Mouse (Mus musculus) cerebellum, adult 18-20 months (tissue): ENCODE data around the gene Ctcfl.
"Not testable (repeated sequence)": the region's sequence is repeated elsewhere in the genome, so short reads cannot be mapped to it uniquely, and the experiment has no call there.

Experiments used
- DNase-seq, 2 experiments: peaks; one replicate each; pipeline ENCODE4 v3.0.0; 2021

Gene Ctcfl

DNA sequence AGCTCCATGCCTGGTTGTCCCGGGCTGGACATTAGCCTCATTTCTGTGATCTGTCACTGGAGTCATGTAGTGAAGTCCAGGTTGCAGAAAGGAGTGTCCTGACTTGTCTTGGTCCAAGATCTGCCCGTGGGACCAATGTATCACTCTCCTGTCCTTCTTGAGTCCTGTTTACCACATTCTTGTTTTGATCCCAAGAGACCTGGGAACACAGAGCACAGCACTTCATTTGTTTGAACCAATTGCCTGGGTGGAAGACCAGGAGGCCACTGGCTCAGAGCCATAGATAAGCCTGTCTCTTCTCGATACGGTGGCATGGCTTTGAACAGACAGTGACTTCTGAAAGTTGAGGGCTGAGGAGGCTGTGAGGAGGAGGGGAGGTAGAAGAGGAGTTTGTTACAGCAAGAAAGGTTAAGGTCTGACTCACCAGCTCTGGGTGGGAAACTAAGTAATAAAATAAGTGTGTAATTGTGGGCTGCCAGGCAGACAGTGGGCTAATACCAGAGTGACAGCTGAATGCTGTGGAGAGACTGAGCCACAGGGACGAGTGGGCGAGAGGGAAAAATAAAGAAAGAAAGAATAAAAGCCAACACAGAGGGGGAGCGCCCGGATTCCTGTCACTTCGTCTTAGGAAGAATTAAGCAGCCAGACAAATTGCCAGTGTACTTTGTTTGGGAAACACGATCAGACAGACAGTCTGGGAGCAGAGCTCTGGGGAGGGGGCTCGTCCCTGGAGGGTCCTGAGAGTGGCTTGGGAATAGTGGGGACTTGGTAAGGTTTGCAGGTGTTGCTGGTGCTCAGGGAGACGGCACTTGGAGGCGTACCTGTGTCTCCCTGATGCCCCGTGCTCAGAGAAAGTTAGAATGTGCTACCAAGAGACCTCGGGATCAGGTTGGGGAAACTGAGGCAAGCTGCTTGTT, 19.3 kb upstream of the Ctcfl start:
- no peak for DNase-seq

DNA sequence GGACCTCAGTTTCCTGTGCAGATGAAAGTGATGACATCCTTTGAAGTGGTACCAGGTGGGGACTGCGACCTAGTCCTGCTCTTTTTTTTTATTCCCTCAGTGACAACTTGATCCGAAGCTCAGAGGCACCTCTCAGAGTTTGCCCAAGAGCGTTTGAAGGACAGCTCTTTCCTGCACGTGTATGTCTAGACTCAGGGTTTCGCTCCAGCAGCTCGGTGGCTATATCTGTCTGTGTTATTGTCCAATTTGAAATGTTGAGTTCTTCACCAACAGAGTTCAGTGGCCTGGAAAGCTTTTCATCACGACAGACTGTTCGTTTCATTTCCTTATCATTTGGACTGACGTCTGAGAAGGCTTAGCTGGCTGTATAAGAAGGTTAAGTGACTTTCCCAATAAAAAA, 15.4 kb upstream of the Ctcfl start:
- no peak for DNase-seq

DNA sequence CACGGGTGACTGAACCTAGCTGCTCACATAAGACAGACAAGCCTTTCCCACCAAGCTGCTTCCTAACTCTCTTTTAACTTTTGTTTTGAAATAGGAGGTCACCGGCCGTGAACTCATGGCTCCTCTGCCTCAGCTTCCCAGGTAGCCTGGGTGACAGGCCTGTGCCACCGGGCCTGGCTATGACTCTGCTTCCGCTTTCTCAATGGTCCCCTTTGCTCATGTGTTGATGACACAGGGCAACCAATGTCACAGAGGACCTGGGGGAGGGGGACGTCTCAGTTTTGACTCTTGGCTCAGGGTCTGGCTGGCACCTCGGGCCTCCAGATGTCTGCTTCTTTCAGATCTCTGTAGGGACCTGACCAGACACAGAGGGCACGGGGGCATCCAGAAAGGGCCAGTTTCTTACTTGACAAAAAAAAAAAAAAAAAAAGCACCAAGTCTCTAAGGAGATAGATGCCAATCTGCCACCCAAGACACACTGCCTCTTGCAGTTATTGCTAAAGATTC, 13.5 kb upstream of the Ctcfl start:
- DNase-seq, result no peak

DNA sequence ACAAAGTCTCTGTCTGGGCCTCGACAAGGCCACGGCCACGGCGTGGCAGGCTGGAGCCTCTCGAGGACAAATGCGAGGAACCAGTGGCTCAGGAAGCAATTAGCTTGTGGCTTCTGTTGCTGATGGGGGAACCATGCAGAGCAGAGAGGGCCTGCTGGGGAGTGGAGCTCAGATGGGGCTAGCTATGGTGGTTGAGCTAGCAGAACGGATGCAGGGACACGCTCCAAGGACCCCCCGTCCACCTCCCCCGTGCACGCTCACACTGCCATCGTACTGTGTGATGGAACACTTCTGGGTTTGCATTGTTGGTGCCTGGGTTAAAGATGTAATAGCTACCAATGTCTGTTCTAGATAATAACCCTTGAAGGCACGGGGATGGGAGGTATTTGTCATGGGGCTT, 12.9 kb upstream of the Ctcfl start:
- DNase-seq, result no peak

DNA sequence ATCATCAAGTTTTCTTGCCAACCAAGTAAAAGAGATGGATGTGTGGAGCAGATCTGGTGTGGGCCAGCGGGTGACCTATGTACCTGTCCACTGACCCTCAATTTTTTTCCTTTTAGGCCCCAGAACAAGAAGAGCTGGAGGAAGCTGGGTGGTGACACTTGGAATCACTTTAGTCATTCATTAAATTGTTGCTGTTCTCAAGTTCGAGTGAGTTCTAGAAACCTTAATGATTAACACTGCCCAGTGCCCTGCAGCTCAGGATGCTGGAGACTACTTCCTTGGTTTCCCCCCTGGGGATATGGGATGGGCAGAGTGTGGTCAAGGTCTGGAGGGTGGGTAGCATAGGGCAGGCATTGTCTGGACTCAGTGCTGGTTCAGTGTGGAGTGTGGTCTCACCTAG, 9.8 kb upstream of the Ctcfl start:
- no peak for DNase-seq

DNA sequence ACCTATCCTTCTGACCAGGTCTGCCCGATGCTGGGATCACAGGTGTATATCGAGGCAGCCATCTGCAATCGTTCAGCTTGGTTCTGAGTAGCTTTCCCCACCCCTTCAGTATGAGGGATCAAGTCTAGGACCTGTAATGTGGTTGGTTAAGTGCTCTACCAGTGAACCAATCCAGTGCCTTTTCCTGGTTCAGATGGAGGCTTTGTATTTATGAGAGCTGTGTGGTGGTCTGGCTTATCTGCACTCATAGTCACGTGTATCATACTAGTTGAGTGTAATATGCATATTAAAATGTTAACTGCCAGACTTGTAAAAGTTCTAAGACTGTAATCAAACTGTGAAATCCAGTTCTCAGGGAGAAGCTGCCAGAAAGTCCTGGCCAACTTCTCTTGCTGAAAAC, 7.1 kb upstream of the Ctcfl start:
- no peak for DNase-seq

DNA sequence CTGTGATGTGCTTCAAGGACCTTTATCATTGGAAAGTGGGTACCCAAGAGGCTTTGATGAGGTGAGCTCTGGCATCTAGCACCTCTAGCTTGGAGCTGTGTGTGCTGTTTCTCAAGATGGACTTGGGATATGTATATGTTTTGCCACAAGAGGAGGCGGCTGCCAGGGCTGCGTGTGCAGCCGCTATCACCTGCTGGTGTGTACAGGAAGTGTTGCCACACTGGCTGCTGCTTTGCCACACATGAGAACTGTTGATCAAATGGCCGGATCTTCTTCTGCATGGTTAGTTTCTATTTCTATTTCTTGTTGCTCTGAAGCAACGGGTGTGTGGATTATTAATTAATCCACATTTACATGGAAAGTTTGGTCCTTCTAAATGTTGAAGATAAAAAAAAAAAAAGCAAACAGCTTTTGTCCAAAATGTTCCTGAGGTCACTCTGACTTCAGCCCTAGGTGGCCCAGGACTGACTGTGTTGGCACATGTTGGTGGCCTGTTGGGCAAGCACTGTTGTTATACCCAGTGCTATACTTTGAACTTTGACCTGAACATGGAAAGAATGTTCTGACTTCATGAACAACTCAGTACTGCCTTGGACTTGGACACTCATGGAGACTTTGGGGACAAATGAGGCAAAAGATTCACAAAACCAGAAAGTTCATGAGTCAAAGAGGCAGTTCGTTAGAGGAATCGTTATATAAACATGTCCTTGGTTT, 4.9 kb upstream of the Ctcfl start:
- no peak for DNase-seq

DNA sequence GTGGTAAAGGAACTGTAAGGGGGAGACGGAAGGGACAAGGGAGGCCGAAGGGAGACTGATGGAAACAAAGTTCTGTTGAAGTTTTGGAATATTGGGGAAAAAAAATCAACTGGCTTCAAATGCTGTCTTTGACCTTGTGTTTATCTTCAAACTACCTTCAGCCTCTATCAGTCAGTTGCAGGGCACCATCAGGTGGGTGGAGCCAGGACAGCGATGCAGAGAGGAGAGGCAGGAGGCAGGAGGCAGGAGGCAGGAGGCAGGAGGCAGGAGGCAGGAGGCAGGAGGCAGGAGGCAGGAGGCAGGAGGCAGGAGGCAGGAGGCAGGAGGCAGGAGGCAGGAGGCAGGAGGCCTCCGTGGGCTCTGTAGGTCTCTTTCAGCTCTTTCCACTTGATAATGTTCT, 792 bp upstream of the Ctcfl start:
- DNase-seq, result not testable (repeated sequence)

DNA sequence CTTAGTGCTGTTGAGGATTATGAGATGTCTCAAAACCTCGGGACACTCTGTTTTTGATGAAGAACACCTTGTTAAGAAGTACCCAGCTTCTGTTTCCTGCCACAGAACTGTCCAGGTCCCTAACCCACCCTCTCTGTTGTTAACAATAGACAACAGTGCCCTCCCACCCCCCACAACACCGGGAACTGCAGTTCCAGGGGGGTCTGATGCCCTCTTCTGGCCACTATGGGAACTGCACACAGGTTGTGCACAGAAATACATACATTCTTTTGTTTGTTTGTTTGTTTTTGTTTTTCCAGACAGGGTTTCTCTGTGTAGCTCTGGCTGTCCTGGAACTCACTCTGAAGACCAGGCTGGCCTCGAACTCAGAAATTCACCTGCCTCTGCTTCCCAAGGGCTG, 5.5 kb downstream of the Ctcfl start:
- DNase-seq, result not testable (repeated sequence)

DNA sequence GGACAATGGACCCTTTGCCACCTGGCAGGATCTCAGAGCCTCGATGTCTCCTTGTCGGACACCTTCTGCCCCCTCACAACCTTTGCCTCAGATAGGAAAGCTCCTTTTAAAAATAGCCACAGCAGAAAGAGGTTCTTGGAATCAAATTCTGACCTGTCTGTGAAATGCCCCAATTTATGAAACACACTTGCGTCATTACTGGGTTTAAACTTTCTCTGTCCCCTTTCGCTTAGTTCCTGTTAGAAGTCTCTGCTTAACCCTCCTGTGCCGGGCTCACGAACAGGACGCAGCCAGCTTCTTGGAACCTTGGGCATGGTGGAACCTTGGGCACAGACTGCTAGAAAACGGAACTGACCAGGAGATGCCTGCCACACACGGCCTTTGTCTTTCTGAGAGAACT, 8.8 kb downstream of the Ctcfl start:
- DNase-seq, result no peak

DNA sequence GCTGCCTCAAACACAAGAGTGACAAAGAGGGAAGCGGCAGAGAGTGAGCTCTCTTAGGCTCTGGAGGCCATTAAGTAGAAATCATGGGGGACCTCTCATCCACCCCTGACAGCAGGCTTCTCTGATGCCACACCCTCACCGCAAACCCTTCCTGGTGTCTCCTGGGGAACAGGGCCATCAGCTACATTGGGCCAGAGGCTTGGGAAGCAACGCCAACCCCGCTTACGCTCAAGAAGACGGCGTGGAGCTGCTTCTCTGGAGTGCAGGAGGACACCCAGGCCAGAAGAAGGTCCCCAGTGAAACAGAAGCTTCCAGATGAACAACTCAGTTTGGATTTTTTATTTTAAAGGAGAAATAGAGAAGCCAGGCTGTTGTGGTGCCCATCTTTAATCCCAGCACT, 9.8 kb downstream of the Ctcfl start:
- no peak for DNase-seq

DNA sequence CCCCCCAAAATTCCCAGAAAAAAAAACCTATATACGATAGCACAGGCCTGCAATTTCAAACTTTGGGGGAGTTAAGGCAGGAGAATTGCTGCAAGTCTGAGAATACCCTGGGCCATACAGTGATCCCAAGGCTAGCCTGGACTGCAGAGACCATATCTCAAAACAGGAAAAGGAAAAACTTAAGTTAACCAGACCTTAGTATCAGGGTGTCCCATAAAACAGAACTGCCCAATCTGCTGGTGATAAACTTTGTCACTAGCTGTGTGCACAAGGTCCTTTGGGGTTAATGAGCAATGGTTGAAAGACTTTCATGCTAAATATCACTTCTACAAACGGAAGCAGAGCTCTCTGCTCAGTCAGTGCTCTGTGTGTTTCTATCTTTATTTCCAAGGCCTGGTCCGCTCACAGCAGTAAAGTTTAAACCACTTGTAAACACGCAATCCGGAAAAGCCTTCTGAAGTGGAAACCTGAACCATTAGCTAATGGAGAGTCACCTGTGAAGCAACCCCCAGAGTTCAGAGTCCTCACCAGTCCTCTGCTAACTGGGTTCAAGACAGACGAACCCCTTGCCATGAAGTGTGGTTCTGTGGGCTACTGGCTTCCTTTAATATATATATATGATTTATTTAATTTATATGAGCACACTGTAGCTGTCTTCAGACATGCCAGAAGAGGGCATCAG, 10.7 kb downstream of the Ctcfl start:
- no peak for DNase-seq

DNA sequence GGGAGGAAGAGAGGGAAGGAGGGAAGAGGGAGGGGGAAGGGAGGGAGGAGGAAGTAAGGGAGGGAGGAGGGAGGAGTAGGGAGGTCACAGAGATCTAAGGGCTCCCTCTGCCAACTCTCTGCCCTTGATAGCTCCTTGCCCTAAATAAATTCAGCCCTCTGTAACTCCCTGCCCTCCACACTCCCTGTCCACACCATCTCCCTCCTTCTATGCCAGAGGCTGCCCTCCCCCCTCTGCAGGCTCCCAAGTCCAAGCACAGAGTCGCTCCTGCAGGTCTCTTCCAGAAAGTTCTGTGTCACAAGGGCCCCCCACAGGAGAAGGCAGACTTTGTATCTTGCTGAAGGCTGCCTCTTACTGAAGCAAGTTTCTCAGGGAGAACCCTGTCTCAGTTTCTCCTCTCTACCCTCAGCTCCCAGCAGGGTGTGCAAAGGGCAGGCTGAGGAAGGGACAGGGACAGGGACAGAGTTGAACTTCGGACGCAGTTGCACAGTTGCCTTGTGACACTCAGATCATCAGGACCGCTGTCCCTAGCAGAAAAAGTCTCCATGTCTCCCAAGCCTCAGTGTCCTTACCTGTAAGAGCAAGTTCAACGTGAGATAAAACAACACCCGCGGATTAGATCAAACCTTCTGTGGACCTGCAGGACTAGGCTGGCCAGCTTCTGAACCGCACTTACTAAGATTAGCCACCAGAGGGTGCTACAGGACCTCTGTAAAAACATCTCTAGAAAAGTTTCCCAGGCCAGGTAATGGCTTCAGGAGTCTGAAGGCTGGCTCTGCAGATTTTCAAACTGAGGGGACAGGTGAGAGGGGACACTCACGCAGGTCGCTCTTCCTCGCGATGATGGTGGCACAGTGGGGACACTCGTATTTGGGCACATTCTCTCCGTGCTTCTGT, 12.2 kb downstream of the Ctcfl start:
- peak; percentile 33 to 51 for DNase-seq

DNA sequence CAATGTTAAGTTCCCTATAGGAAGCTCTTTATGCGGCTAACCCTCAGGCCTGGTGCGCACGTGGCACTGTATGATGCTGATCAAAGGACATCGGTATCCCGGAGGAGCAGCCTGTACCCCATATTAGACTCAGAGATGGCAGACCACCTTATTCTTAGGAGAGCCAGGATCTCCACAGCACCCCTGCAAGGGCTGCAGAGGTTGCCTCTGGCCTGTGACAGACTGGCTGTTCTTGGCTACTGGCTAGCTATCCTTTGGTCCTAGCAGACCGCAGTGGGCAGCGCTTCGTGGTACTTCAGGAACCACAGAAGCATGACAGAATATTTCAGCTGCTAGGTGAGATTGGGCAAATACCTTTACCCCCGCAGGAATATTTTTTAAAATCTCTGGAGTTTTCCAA, 12.9 kb downstream of the Ctcfl start:
- DNase-seq, result no peak

DNA sequence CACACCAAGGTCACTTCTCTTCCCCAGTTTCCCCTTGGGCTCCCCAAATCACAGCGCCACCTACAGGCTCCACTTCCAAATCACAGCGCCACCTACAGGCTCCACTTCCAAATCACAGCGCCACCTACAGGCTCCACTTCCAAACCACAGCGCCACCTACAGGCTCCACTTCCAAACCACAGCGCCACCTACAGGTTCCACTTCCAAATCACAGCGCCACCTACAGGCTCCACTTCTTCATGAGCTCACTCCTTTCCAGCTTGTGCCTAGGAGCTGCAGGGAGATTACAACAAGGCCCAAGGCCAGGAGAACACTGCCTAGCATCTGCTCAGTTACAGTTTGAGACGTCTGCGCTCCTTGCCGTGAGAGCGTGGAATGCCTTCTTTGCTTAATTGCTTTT, 22.0 kb downstream of the Ctcfl start:
- not testable (repeated sequence) for DNase-seq

DNA sequence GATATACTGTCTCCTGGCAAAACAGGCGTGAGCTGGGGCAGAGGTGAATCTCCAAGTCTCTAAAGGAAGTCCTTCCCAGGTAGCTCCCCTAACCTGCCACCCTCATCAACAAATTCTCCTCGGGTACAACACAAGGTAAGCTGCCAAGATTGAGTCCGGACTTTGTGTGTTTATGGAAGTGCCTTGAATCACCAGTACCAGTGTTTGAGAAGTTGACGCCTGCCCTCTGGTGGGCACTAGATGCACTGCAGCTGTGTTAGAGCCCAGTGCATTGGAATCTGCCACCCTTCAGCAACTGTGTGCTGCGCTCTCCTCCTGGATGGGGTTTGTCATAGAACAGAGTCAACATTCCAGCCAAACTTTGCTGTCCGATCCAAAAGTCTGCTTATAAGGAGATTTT, 29.9 kb downstream of the Ctcfl start:
- peak; percentile 75 to 83 for DNase-seq

DNA sequence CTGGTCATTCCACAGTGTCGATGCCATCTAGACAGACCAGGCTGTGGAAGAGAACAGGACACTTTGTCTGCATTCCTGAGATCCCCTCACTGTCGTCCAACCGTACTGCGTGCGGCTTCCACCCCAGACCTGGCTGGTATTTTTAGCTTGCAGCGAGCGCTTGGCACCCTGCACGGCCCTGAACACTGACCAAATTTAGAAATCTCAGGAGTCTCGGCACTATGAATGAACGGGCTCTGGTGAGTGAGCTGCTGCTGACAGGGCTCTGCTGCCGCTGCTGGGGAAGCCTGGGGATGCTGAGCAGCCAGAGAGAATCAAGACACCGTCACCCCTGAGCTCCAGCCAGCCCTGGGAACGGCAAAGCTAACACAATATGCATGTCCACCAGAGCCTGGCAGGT, 31.9 kb downstream of the Ctcfl start:
- no peak for DNase-seq

DNA sequence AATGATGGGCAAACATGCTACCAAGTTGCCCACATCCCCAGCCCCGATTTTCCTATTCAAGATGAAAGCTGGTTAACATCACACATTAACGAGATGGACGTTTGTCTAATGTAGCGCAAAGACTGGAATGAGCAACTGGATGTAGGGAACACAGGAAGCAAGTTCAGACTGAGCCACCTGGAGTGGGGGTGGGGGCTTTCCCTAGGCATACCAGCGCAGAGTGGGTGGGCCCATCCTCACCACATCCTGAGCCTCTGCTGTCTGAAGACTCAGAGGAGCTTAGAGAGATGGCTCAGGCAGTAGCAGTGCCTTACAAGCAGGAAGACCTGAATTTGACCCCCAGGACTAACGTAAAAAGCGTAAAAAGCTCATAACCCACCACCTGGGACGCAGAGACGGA, 33.6 kb downstream of the Ctcfl start:
- DNase-seq, result no peak

DNA sequence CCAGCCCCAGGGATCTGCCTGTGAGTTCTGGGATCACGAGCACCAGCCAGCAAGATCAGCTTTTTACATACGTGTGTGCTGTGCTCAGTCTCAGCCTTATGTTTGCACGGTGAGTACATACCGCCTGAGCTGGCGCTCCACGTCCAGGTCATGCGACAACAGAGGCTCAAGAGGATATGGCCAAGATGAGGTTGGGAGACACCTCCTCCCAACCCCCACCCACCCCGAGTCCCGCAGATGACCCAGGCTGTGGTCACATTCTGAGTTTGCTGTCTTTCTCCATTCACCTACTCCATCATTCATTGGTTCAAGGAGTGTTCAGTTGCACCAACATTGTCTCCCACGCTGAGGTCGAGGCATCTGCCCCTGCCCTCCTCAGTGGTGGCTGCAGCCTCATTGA, 34.5 kb downstream of the Ctcfl start:
- no peak for DNase-seq

DNA sequence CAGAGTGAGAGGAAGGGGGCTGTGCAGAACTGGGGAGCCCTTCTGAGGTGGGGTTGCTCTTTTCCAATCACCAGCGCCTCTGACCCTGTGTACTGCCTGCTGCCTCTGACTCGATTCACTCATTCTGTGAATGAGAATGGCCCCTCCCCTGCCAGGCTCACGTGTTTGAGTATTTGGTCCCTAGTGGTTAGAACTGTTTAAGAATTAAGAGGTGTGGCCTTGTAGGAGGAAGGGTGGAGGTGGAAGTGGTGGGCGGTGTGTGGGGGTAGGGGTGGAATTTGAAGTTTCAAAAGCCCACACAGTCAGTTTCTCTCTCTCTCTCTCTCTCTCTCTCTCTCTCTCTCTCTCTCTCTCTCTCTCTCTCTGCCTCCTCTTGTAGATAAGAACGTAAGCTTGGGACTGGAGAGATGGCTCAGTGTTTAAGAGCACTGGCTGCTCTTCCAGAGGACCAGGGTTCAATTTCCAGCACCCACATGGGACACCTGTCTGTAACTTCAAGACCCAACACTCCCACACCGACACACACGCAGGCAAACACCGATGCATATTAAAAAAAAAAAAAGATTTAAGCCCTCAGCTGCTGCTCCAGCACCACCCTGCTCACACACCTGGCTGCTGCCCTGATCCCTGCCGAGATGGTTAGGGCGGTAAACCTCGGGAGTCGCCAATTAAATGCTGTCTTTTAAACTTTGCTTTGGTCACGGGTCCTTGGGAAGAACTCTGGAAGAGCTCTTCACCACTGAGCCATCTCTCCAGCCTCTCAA, 35.4 kb downstream of the Ctcfl start:
- no peak for DNase-seq

DNA sequence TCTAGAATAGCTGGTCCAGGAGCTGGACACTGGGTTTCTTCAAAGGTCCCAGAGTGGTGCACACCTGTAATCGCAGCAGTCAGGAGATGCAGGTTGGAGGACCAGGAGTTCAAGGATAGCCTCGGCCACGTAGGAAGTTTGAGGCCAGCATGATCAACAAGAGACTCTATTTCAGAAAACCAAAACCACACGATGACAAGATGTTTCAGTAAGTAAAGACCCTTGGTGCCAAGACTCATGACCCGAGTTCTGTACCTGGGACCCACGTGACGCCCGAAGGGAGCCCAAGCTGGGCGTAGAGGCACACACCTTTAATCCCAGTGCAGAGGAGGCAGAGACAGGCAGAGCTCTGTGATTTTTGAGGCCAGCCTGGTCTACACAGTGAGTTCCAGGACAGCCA, 36.2 kb downstream of the Ctcfl start:
- no peak for DNase-seq

DNA sequence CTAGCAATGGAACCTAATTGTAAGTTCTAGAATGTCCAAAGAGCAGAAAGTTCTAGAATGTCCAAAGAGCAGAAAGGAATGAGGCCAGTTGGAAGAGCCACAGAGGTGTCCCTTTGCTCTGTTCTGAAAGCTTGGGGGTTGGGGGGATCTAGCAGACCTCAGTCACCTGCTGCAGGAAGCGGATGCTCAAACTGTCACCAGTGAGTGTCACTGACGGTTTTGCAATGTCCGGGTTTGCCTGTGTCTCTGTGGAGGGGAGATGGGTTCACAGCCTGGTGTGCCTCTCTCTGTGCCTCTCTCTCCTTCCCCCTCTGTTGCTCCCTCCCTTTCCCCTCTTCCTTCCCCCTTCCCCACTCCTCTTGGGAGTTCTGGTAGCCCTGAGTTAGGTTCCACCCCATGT, 36.6 kb downstream of the Ctcfl start:
- no peak for DNase-seq
